Mouse (Mus musculus) heart, embryonic 15.5 days (tissue): ENCODE results near the gene Ticrr. TPM values are rescaled to one million over a fixed set of nuclear protein-coding genes. Genes with fewer than 3 reads are reported as not detected.

ENCODE experiments used
- ATAC-seq: fragments of 200-750 bp; cut with Nextera tagmentation; replicated peaks from 2 replicates; pipeline ENCODE4 v1.8.0; 2017; ENCODE audit warnings: low read depth, moderate TSS enrichment; ENCODE audit not compliant: insufficient number of reproducible peaks, insufficient read depth, low FRiP score
- H3K27ac ChIP-seq: fragments of 300-500 bp; sonication (generic); 2 replicates; pipeline ENCODE4 v1.5.1; 2015; ENCODE audit warnings: mild to moderate bottlenecking, inconsistent platforms
- H3K27me3 ChIP-seq: fragments of 300-500 bp; sonication (generic); 2 replicates; pipeline ENCODE4 v1.6.1; 2015; ENCODE audit warnings: inconsistent platforms
- H3K36me3 ChIP-seq: fragments of 300-500 bp; sonication (generic); 2 replicates; pipeline ENCODE4 v1.6.1; 2015; ENCODE audit warnings: mild to moderate bottlenecking, inconsistent platforms
- H3K4me1 ChIP-seq: fragments of 300-500 bp; sonication (generic); replicated peaks from 2 replicates; pipeline ENCODE4 v1.6.1; 2015; ENCODE audit warnings: inconsistent platforms
- H3K4me2 ChIP-seq: fragments of 300-500 bp; sonication (generic); 2 replicates; pipeline ENCODE4 v1.6.1; 2015; ENCODE audit warnings: inconsistent platforms, mild to moderate bottlenecking, moderate library complexity
- H3K4me3 ChIP-seq: fragments of 300-500 bp; sonication (generic); 2 replicates; pipeline ENCODE4 v1.5.1; 2015; ENCODE audit warnings: mild to moderate bottlenecking, inconsistent platforms
- H3K9ac ChIP-seq: fragments of 300-500 bp; sonication (generic); 2 replicates; pipeline ENCODE4 v1.6.1; 2015; ENCODE audit warnings: mild to moderate bottlenecking, inconsistent platforms
- H3K9me3 ChIP-seq: fragments of 300-500 bp; sonication (generic); replicated peaks from 2 replicates; pipeline ENCODE4 v1.6.1; 2016; ENCODE audit warnings: inconsistent platforms
- WGBS: fragments of 180-500 bp; shearing (Covaris S2); methylation state at CpG from one replicate; pipeline ENCODE4 v1.1.7; 2015; ENCODE audit warnings: mixed read lengths; 5-methylcytosine and 5-hydroxymethylcytosine counted together
- polyA plus RNA-seq: library from polyadenylated mRNA; unstranded; fragments of >200 nt; fragmentation: Nextera tagmentation; extraction: Ambion mirVana; gene quantifications from 2 replicates; pipeline ENCODE4 v1.2.1, GENCODE M21; 2015

Gene Ticrr
- polyA plus RNA-seq, 1 experiment from 2014 or later, result 4.3 TPM

GRCm38 (mm10) chr7:79731438-79731837 lies 71.4 kb downstream of the Ticrr start:
- Histone ChIP-seq H3K27ac (no peak overlapping the region), H3K27me3 (peaks cover 10% of the 10 kb centered on the region), H3K9ac (no peak overlapping the region), H3K4me2 (no peak overlapping the region), H3K36me3 (no peaks in the 10 kb centered on the region), H3K4me1 (no peaks in the 10 kb centered on the region), H3K9me3 (no peaks in the 10 kb centered on the region), H3K4me3 (no peak overlapping the region)
- 76% methylated on average over 13 of the region's 13 CpGs for WGBS
- no peak for ATAC-seq

GRCm38 (mm10) chr7:79732622-79733021 lies 72.6 kb downstream of the Ticrr start, which contains the start of gene Plin1:
TSS of gene Plin1 (minus strand) at chr7:79732903.
- Histone ChIP-seq H3K9me3 (no peaks in the 10 kb centered on the region), H3K36me3 (peaks cover 6% of the 10 kb centered on the region), H3K4me1 (no peaks in the 10 kb centered on the region), H3K4me3 (no peak within 1 kb of the TSS), H3K27ac (no peak within 1 kb of the TSS), H3K27me3 (peaks cover 9% of the 10 kb centered on the region), H3K4me2 (no peak within 1 kb of the TSS), H3K9ac (no peak within 1 kb of the TSS)
- ATAC-seq, result no peak
- WGBS, result 64% methylated on average over 4 of the region's 4 CpGs

- no peak overlapping the region for H3K4me3 ChIP-seq
- H3K9me3 ChIP-seq, result no peaks in the 10 kb centered on the region
- H3K4me1 ChIP-seq, result no peaks in the 10 kb centered on the region
- no peak overlapping the region for H3K4me2 ChIP-seq
- no peak overlapping the region for H3K27ac ChIP-seq
- H3K27me3 ChIP-seq, result peaks cover 6% of the 10 kb centered on the region
- peaks cover 6% of the 10 kb centered on the region for H3K36me3 ChIP-seq
- 73% methylated on average over 8 of the region's 8 CpGs for WGBS
- no peak for ATAC-seq
- no peak overlapping the region for H3K9ac ChIP-seq
These were observed 74.6 kb downstream of the Ticrr start for GRCm38 (mm10) chr7:79734563-79734962.

- WGBS, result 82% methylated on average over 14 of the region's 14 CpGs
- Histone ChIP-seq H3K9me3 (no peaks in the 10 kb centered on the region), H3K9ac (no peak overlapping the region), H3K4me3 (no peak overlapping the region), H3K27ac (no peak overlapping the region), H3K36me3 (peaks cover 6% of the 10 kb centered on the region), H3K27me3 (peaks cover 4% of the 10 kb centered on the region), H3K4me1 (no peaks in the 10 kb centered on the region), H3K4me2 (no peak overlapping the region)
- no peak for ATAC-seq
These were observed 76.5 kb downstream of the Ticrr start for GRCm38 (mm10) chr7:79736511-79736910.

- Histone ChIP-seq H3K4me2 (no peak overlapping the region), H3K9me3 (no peaks in the 10 kb centered on the region), H3K36me3 (peaks cover 6% of the 10 kb centered on the region), H3K27ac (no peak overlapping the region), H3K4me3 (no peak overlapping the region), H3K27me3 (no peaks in the 10 kb centered on the region), H3K9ac (no peak overlapping the region), H3K4me1 (peaks cover 4% of the 10 kb centered on the region; the same call in 1 of the 2 replicates)
- WGBS, result 94% methylated on average over 2 of the region's 2 CpGs
- no peak for ATAC-seq
These were observed 78.9 kb downstream of the Ticrr start for GRCm38 (mm10) chr7:79738913-79739312.

- Histone ChIP-seq H3K4me3 (no peak overlapping the region), H3K27me3 (no peaks in the 10 kb centered on the region), H3K4me2 (no peak overlapping the region), H3K9me3 (no peaks in the 10 kb centered on the region), H3K36me3 (peaks cover 6% of the 10 kb centered on the region), H3K4me1 (peaks cover 4% of the 10 kb centered on the region; the same call in 1 of the 2 replicates), H3K9ac (no peak overlapping the region), H3K27ac (no peak overlapping the region)
- ATAC-seq, result no peak
- WGBS, result 78% methylated on average over 4 of the region's 4 CpGs
These were observed 80.3 kb downstream of the Ticrr start for GRCm38 (mm10) chr7:79740279-79740678.

GRCm38 (mm10) chr7:79742277-79742658 lies 82.3 kb downstream of the Ticrr start:
- peak overlapping the region; percentile 77 for H3K4me3 ChIP-seq

GRCm38 (mm10) chr7:79742659-79743536 lies 82.9 kb downstream of the Ticrr start, which contains the start of the genes Pex11a and Wdr93:
TSS of gene Pex11a (minus strand) at chr7:79743131.
TSS of gene Wdr93 (plus strand) at chr7:79743163.
- Histone ChIP-seq H3K4me1 (peaks cover 4% of the 10 kb centered on the region; the same call in 1 of the 2 replicates), H3K9ac (peak within 1 kb of the TSS; percentile 79), H3K9me3 (no peaks in the 10 kb centered on the region), H3K36me3 (no peaks in the 10 kb centered on the region), H3K27ac (no peak within 1 kb of the TSS), H3K4me3 (peak within 1 kb of the TSS; percentile 77), H3K4me2 (peak within 1 kb of the TSS; percentile 98), H3K27me3 (no peaks in the 10 kb centered on the region)
- WGBS, result 3% methylated on average over 46 of the region's 46 CpGs
- peak; percentile 43; the same call in 1 of the 2 replicates for ATAC-seq

More at GRCm38 (mm10) chr7:79742277-79742658, 82.3 kb downstream of the Ticrr start:
- Histone ChIP-seq H3K4me2 (peak overlapping the region; percentile 98), H3K9ac (peak overlapping the region; percentile 79), H3K27ac (no peak overlapping the region), H3K9me3 (no peaks in the 10 kb centered on the region), H3K27me3 (no peaks in the 10 kb centered on the region), H3K36me3 (peaks cover 4% of the 10 kb centered on the region), H3K4me1 (peaks cover 4% of the 10 kb centered on the region; the same call in 1 of the 2 replicates)
- no peak for ATAC-seq
- 20% methylated on average over 11 of the region's 11 CpGs for WGBS

- 84% methylated on average over 9 of the region's 9 CpGs for WGBS
- peaks cover 4% of the 10 kb centered on the region; the same call in 1 of the 2 replicates for H3K4me1 ChIP-seq
- no peaks in the 10 kb centered on the region for H3K9me3 ChIP-seq
- no peak for ATAC-seq
- no peak overlapping the region for H3K4me2 ChIP-seq
- H3K36me3 ChIP-seq, result no peaks in the 10 kb centered on the region
- no peaks in the 10 kb centered on the region for H3K27me3 ChIP-seq
- no peak overlapping the region for H3K4me3 ChIP-seq
- H3K27ac ChIP-seq, result no peak overlapping the region
- H3K9ac ChIP-seq, result no peak overlapping the region
These were observed 84.1 kb downstream of the Ticrr start for GRCm38 (mm10) chr7:79744051-79744450.

- Histone ChIP-seq H3K9me3 (no peaks in the 10 kb centered on the region), H3K27ac (no peak overlapping the region), H3K4me1 (peaks cover 4% of the 10 kb centered on the region; the same call in 1 of the 2 replicates), H3K9ac (no peak overlapping the region), H3K4me2 (no peak overlapping the region), H3K27me3 (no peaks in the 10 kb centered on the region), H3K4me3 (no peak overlapping the region), H3K36me3 (no peaks in the 10 kb centered on the region)
- WGBS, result 70% methylated on average over 5 of the region's 5 CpGs
- no peak for ATAC-seq
These were observed 84.6 kb downstream of the Ticrr start for GRCm38 (mm10) chr7:79744585-79744984.

GRCm38 (mm10) chr7:79747659-79748058 lies 87.7 kb downstream of the Ticrr start:
- WGBS, result 65% methylated on average over 6 of the region's 6 CpGs
- no peak overlapping the region for H3K4me2 ChIP-seq
- H3K9me3 ChIP-seq, result no peaks in the 10 kb centered on the region
- H3K27me3 ChIP-seq, result no peaks in the 10 kb centered on the region
- peaks cover 3% of the 10 kb centered on the region; the same call in 1 of the 2 replicates for H3K4me1 ChIP-seq
- H3K27ac ChIP-seq, result no peak overlapping the region
- ATAC-seq, result no peak
- H3K36me3 ChIP-seq, result no peaks in the 10 kb centered on the region
- H3K9ac ChIP-seq, result no peak overlapping the region
- no peak overlapping the region for H3K4me3 ChIP-seq
